Mouse (Mus musculus): ENCODE data around the gene Inpp4a. TPM values are rescaled to one million over a fixed set of nuclear protein-coding genes. Genes with fewer than 3 reads are reported as not detected.

Gene Inpp4a
- total RNA-seq (2021): 100 to 1,000 TPM; 170 to 175 TPM
- long read RNA-seq, partial matches to known transcripts: 1 of 35 reads
- long read RNA-seq, other reads (novel, unspliced or antisense): 34 of 35 reads

- peak; percentile 85 to 91 for DNase-seq (ENCODE audit: low spot score in 2 of 2)
Measured at GRCm38 (mm10) chr1:37299540-37300491, at the start of gene Inpp4a. Gene Inpp4a, plus strand, starts transcription at chr1:37299865.

GRCm38 (mm10) chr1:37250643-37251310, 48.9 kb upstream of the Inpp4a start:
- peak; percentile 76 to 92 for DNase-seq (ENCODE audit: low spot score in 2 of 2)

GRCm38 (mm10) chr1:37258443-37258842, 41.2 kb upstream of the Inpp4a start:
- DNase-seq (ENCODE audit: low spot score in 2 of 2): no peak

GRCm38 (mm10) chr1:37272464-37272863, 27.2 kb upstream of the Inpp4a start:
- peak; percentile 64 to 83 for DNase-seq (ENCODE audit: low spot score in 2 of 2)

DNA sequence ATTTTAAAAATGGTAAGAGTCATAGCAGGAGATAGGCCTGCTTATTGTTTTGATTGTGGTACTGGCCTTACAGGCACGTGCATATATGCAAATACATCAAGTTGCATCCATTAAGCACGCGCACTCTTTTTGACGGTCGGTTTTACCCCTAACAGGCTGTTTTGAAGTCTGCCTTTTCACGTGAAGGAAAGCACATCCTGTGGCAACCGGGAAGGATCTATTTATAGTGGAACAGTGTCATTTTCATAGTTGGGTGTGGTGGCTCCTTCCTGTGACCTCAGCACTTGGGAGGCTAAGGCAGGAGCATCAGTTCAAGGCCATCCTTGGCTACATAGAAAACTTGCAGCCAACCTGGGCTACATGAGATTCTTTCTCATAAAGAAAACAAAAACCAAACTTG, 13.1 kb upstream of the Inpp4a start:
- DNase-seq (ENCODE audit: low spot score in 2 of 2): no peak

DNA sequence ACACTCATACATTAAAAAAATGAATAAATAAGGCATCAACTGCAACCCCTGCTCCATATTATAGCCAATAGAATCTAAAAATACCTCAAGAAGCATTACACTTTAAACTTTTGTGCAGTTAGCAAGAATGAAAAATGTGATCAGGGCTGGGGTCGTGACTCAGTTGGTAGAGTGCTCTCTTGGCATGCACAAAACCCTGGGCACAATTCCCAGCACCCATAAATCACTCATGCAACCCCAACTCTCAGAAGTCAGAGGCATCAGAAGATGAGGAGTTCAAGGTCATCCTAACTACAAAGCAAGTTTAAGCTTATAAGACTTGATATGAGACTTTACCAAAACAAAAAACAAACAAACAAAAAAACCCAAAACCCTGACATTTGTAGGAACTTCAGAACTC, 11.9 kb upstream of the Inpp4a start:
- DNase-seq (ENCODE audit: low spot score in 2 of 2): no peak

- DNase-seq (ENCODE audit: low spot score in 2 of 2): peak; percentile 37 to 81
Measured at GRCm38 (mm10) chr1:37288181-37288935, 11.3 kb upstream of the Inpp4a start.

- no peak for DNase-seq (ENCODE audit: low spot score in 2 of 2)
Measured at GRCm38 (mm10) chr1:37288941-37289340, 10.7 kb upstream of the Inpp4a start.

DNA sequence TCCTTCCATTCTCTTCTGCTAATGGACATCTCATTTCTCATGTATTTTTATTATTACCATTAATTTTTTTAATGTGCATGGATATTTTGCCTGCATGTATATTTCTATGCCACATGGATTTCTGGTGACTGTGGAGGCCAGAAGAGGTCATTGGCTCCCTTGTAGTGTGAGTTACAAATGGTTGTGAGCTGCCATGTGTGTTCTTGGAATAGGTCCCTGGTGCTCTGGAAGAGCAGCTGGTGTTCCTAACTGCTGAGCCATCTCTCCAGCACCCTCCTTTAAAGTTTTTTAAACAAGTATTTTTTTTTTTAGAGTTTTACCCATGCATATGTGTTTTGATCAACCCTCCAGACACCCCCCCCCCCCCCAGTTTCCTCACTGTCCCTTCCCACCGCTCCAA, 3.3 kb upstream of the Inpp4a start:
- DNase-seq (ENCODE audit: low spot score in 2 of 2): no peak

- no peak for DNase-seq (ENCODE audit: low spot score in 2 of 2)
Measured at GRCm38 (mm10) chr1:37298904-37299303, 761 bp upstream of the Inpp4a start.

DNA sequence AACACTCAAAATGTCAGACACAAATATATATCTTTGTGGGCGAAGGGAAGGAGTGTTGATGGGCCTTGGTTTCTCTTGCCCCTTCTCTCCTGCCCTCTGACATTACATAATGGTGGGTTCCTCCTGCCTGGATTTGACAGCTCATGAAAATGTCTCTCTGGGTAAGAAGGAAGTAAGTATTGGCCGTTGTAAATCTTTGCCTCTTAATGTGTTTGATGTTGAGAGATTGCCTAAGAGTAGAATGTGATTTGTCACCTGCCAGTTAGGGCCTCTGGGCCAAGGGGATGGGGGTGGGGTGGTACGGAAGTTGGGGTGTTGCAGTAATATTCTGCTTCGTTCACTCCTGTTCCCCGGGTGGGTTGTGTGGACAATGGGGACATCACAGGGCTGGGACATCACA, 985 bp downstream of the Inpp4a start:
- no peak for DNase-seq (ENCODE audit: low spot score in 2 of 2)

DNA sequence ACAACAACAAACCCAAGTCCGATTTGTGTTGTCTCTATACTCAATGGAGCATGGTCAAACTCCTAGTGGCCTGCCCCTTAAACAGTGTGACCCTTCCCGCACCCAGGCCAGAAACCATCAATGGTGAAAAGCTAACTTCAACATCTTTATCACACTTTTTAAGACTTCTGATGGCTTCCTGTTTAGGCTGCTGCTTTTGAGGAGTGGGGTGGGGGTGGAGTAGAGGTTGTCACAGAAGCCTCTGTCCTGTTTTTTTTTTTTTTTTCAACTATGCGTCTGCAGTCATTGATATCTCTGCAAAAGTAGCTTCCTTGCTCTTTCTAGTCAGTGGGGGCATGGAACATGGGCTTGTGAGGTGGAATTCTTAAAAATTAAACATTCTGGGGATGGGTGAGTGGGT, 3.1 kb downstream of the Inpp4a start:
- no peak for DNase-seq (ENCODE audit: low spot score in 2 of 2)

- no peak for DNase-seq (ENCODE audit: low spot score in 2 of 2)
Measured at GRCm38 (mm10) chr1:37305691-37306287, 6.1 kb downstream of the Inpp4a start.

DNA sequence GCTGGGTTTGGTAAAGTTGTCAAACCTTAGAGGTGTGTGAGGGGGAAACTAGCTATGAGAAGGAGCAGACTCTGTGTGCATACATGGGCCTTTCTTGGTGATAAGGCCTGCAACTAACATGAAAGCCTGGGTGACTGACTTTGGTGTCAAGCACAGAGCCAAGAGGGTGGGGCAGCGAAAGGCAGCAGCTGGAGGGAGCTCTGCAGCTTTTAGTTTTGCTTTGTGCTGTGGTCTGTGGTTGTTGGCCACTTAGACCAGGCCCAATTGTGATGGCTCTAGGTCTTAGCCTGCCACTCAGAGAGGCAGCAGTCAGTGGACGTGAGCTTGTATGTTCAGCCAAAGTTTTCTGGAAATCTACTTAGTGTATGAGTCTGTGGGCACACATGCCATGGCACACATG, 7.9 kb downstream of the Inpp4a start:
- no peak for DNase-seq (ENCODE audit: low spot score in 2 of 2)

- DNase-seq (ENCODE audit: low spot score in 2 of 2): no peak
Measured at GRCm38 (mm10) chr1:37308021-37308742, 8.5 kb downstream of the Inpp4a start.

- DNase-seq (ENCODE audit: low spot score in 2 of 2): no peak
Measured at GRCm38 (mm10) chr1:37308743-37309100, 9.1 kb downstream of the Inpp4a start.

GRCm38 (mm10) chr1:37309939-37310515, 10.4 kb downstream of the Inpp4a start:
- no peak for DNase-seq (ENCODE audit: low spot score in 2 of 2)

- no peak for DNase-seq (ENCODE audit: low spot score in 2 of 2)
Measured at GRCm38 (mm10) chr1:37314338-37314737, 14.7 kb downstream of the Inpp4a start.

DNA sequence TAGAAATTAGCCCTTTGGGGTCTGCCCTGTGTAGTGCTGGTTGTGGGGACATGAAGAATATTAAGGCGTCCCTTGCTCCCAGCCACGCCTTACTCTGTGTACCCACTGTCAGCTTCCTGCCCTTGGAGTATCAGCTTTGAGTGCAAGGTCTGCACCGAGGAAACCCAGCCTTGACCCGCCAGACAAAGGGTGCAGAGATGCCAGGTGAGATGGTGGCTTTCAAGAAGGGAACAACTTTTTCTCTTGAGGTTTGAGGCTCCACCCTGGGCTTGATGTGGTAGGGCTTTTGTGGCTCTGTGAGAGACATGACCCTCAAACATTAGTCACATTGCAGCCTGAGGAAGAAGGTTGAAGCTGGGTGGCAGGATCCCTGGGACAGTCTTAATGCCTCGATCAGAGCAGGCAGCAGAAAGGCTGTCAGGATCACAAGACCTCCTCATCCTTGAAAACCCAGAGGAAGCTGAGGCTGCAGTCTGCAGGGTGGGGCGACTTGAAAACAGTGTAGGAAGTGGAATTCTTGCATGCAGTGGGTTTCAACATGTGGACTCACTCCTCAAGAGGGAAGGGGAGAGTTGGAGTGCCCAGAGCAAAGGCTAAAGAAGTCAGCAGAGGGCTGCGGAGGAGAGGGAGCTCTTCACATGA, 18.1 kb downstream of the Inpp4a start:
- no peak for DNase-seq (ENCODE audit: low spot score in 2 of 2)

- DNase-seq (ENCODE audit: low spot score in 2 of 2): no peak
Measured at GRCm38 (mm10) chr1:37318558-37318957, 18.9 kb downstream of the Inpp4a start.
